Mouse (Mus musculus) regulatory T cell (primary cell): Measurements from ENCODE around the gene Cox7a1.
"Not testable (repeated sequence)": the region's sequence is repeated elsewhere in the genome, so short reads cannot be mapped to it uniquely, and the experiment has no call there.

Source experiments
- in situ Hi-C: fragments of 300-600 bp; cut with MboI, MseI; formaldehyde crosslinking; loops from one replicate; pipeline ENCODE4 v1.15.1; 2025; ENCODE audit warnings: high pct_unique_total_duplicates

Gene Cox7a1

DNA sequence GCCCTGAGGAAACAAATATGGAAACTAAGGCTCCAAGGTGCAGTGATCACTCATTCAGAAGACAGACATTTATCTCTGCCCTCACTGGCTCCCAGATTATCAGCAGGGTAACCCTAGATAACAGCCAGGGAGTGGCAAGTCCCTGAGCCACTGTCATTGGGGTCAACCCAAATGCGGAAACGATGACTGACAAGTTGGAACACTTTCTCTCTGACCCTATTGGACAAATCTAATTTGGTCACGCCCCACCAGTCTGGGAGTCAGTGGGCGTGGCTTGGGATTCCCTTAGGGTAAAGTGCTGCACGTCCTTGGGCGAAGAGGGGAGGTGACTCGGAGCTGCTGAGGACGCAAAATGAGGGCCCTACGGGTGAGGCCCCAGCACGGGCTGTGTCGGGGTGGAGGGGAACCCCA lies at the start of gene Cox7a1:
Gene Cox7a1, plus strand, starts transcription at position 266 of the 411 bp plus-strand sequence.
- in situ Hi-C loops, result no loop called here

GRCm38 (mm10) chr7:30136826-30137225 lies 47.1 kb upstream of the Cox7a1 start:
- in situ Hi-C loops, result no loop called here

DNA sequence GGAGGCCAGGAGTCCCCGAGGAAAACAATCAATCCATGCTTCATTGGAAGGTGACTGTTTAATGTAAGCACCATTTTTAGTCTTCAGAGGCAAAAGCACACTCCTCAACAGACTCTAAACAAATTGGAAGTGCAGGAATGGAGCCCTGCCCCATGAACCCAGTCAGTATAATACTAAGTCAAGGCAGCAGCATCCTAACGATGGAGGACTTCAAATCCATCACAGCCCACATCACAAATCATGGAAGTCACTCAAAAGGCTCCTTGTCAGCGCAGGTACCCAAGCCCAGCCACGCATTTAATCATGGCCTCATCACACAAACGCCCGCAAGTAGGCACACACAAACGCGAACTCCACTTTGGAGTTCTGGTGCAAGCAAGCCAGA lies 40.8 kb upstream of the Cox7a1 start:
- in situ Hi-C loops, result no loop called here

DNA sequence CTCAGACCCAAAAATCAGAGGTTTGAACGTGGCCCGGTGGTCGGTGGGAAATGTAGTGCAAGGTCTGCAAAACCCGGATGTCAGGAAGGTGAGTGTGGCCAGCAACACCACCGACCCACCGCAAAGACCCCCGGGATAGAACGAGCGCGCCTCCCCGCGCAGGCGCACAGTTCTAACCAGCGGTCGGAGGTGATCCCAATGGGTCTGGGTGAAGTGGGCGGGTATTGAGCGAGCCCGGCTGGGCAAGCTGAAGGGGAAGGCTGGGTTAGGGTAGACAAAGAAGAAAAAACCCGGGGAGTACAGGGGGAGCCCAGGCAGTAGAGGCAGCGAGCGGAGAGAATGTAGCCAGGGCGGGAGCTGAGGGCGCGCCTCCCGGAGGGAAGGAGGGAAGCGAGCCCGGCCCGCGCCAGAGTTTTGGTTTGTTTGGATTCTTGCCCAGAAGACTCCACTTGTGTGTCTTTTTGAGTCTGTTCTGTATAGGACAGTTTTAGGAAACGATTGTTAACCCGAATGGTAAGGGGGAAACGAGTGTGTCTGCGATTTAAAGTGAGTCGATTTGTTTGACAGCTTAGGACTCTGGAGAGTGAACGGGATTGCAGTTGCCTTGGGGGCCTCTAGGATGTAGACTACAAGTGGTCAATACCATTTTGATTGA lies 40.3 kb upstream of the Cox7a1 start:
- in situ Hi-C loops, result no loop called here

DNA sequence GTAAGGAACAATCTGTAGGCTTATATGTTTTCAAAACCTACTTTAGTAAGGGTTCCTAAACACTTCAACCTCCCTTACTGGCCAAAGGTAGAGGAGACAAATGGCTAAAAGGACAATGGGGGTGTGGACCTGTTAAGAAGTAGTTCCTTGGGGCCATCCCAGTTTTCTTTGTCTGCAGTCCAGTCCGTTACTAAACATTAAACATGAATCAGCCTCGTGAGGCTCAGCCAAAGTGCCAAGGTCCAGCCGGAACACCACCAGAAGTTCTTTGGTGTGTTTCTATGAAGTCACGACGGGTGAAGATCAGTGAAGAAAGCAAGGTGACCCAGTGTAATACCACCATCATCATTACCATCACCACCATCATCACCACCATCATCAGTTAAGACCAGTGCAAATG lies 36.9 kb upstream of the Cox7a1 start:
- in situ Hi-C loops, result no loop called here

DNA sequence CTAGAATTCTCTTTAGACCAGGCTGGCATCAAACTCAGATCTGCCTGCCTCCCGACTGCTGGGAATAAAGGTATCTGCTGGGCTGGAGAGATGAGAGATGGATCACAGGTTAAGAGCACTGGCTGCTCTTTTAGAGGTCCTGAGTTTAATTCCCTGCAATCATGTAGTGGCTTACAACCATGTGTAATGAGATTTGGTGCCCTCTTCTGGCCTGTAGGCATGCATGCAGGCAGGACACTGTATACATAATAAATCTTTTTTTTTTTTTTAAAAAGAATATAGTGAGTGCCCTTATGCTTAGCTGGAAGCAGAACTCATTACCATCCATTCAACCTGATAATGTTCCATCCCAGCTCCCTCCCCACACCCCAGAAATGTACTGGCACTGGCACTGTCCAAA lies 29.9 kb upstream of the Cox7a1 start:
- in situ Hi-C loops, result no loop called here

DNA sequence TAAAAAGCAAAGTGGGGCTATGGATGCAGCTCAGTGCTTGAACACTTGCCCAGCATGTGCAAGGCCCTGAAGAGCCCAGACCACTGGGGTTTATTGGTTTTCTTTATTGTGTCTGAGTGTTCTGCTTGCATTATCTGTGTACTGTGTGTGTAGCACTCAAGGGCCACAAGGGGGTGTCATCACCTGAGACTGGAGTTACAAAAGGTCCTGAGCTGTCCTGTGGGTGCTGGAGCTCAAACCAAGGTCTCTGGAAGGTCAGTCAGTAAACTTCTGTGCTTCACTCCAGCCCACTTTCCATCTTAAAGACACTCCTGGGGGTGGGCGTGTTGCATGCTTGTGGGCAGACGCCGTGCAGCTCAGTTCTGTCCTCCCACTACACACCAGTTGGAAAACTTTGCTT lies 28.4 kb upstream of the Cox7a1 start:
- in situ Hi-C loops, result no loop called here

DNA sequence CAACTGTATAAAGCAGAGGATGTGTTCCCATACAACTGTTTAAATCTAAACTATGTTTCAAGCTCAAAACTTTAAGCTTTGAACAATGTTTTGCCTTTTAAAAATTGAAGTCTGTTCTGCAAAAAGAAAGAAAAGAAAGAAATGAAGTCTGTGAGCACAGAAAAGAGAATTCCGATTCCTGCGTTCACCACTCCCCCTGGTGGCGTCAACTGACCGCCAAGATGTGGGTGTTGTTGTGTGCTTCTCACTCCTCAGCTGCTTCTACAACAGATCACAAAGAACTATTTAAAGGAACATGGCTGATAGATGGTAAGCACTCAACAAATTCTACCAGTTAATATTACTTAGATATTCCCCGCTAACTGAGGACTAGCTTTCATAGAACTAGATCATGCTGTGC lies 20.8 kb upstream of the Cox7a1 start:
- in situ Hi-C loops, result no loop called here

- in situ Hi-C loops, result no loop called here
These were observed 19.2 kb upstream of the Cox7a1 start for GRCm38 (mm10) chr7:30164745-30165144.

DNA sequence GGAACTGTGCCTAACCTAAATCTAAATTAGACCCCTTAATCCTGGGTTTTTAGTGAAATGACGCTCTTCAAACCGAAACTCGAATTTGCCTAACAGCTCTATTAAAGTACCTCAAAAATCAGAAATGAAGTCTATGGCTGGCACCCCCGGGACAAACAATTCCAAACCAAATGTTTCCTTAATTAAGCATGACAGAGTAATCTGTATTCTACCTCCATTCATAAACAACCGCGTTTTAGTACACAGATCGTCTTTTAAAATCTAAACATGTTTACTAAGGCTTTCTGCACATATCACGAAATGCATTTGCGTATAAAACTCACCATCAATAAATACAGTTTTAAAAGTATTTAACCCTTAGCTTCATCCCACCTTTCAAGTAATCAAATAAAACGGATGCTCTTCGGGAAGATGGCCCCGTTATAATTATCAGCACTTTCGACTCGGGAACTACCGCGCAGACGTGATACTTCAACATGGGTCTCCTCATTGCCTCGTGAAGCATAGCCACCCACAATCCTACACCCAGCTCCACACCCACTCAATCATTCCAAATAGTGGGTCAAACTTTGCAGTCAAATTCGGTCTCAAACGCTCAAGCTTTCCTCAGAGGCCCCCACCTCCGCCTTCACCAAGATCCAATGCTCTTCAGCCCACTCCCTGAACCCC lies 14.9 kb upstream of the Cox7a1 start:
- in situ Hi-C loops, result no loop called here

DNA sequence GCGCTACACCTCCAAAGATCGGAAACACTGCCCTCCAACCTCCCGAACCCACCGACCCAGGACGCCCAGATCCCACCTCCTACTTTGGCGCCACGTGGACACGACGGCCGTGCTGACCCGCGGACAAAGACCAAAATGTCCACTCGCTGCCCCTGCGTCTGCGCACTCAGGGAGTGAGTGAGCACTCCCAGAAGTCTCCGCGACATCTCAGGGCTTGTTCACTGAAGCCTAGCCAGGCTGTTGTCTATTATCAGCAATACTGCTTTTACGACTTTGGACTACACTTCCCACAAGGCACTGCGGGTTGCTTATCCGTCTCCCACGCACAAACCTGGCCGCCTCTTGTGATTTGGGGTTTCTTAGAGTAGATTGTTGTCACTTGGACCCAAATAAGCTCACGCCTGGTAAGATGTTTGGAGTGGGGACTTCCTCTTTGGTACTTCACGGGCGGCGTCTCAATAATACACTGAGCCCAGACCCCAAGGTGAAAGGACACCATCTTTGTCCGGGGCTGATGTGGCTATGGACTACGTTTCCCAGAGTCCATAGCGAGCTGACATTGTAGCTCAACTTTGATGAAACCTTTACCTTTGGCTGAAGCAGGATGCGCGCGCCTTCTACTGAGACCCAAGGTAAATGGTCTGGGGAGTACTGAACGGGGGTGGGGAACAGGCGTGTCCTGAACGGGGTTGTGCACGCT lies 14.2 kb upstream of the Cox7a1 start, which contains the start of gene Zfp146:
Gene Zfp146, minus strand, starts transcription at position 168 of the 700 bp plus-strand sequence.
- in situ Hi-C loops, result loop anchor here (5.0 kb wide), 1 partner anchor 43 kb away; no protein-coding TSS in a partner anchor

- in situ Hi-C loops, result loop anchor here (5.0 kb wide), 1 partner anchor 42 kb away; no protein-coding TSS in a partner anchor
These were observed 13.5 kb upstream of the Cox7a1 start for GRCm38 (mm10) chr7:30170283-30170951.

DNA sequence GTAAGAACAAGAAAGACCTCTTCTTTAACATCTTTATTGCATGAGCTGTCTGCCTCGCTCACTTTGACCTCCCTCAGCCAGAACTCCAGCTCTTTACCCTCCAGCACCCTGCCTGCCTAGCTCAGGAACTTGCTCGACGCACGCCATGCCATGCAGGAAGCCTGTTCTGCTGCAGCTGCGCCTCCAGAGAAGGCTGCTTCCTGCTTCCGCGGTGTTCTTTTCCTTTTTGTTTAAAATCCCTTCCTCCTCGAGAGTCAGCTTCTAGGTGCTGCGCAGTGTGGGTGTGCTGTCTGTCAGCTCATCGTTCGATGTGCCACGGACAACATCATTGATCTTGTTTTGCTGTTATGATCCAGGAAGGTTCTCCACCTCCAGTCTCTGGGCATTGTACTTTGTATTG lies 7.5 kb upstream of the Cox7a1 start:
- in situ Hi-C loops, result no loop called here

DNA sequence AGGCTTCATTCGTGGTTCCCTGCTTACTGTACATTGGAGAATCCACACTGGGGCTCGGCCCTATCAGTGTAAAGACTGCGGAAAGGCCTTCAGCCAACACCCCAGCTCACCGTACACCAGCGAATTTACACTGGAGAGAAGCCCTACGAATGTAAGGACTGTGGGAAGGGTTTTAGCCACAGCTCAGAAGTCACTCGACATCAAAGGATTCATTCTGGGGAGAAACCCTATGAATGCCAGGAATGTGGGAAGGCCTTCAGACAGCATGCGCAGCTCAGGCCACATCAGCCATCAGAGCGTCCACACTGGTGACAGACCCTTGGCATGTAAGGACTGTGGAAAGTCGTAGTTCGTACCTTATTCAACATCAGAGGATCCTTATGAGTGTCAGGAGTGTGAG lies 5.7 kb upstream of the Cox7a1 start:
- in situ Hi-C loops, result no loop called here

- in situ Hi-C loops, result no loop called here
These were observed 2.6 kb upstream of the Cox7a1 start for GRCm38 (mm10) chr7:30181308-30181707.

DNA sequence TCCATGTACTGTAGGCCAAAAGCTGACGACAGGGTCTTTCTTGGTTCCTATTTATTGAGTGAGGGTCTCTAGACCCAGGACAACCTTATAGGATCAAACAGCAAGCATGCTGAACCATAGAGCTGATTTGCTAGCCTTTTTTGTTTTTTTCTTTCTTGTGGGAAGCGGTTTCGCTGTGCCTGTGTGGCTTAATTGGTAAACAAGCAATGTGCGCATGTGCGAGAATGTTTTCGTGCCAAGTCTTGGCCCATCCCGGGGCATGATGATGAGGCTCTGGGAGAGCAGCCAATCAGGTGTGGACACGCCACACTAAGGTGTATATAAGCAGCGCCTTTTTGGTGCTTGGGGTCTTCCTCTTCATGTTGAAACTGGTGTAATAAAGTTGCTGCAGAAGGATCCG lies 2.0 kb upstream of the Cox7a1 start:
- in situ Hi-C loops, result not testable (repeated sequence)

- in situ Hi-C loops, result not testable (repeated sequence)
These were observed 755 bp upstream of the Cox7a1 start for GRCm38 (mm10) chr7:30183189-30183588.

- in situ Hi-C loops, result no loop called here
These were observed 851 bp downstream of the Cox7a1 start for GRCm38 (mm10) chr7:30184641-30185348.

DNA sequence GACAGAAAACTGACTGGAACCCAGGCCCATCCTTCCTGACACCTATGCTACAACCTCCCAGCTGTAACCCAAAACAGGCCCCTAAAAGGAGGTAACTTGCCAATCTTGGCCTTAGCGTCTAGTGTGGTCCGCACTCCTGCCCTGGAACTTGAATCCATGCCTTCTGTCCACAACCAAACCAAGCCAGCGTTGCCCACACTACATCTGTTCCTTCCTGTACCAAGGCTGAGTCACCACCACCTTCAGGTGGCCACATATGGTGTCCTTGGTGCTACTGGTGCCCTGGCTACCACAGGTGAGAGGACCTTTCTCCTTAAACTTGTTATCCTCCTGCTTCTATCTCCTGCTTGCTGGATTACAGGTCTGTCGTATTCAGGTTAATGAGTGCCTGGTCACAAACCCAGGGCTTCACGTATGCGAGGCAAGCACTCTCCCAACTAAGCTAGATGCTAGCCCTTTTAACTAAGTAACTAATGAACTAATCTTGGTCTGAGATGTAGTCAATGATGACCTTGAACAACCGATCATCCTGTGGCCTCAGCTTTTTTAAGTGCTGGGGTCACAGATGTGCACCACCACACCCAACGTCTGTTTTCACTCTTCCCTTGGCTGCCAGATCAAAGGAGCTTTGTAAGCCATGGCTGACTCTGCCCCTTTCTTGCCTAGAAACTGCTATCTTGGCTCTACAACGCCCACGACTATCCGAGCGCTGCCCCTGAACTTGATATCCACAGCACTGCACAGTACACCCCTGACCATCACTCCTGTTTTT lies 4.6 kb downstream of the Cox7a1 start:
- in situ Hi-C loops, result no loop called here

DNA sequence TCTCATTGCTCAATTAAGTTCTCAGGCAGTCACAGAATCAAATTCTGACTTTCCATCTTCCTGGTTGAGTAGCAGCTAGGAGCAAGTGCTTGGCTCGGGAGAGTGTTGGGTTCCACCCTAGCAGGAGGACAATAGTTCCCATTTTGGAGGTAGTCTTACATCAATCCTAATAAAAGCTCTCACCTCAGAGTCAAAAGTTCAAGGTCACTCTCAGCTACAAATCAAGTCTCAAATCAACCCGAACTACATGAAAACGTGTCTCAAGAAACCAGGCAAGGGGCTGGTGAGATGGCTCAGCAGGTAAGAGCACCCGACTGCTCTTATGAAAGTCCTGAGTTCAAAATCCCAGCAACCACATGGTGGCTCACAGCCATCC lies 5.2 kb downstream of the Cox7a1 start:
- in situ Hi-C loops, result no loop called here

DNA sequence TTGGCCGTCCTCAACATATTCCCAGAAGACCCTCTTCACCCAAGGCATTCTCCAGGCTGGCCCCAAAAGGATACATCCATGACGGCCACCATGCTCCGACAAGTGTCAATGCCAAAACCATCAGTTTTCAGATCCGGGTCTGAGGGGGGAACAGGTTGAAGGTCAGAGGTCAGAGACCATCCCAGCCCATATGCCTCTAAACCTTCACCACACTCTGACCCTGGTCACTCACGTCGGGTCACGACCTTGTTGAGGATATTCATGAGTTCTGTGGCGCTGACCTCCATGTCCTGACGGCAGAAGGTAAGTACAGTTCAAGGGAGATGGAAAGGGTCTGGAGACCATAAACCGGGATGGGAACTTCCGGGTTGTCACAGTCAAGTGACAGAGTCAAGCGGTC lies 8.1 kb downstream of the Cox7a1 start:
- in situ Hi-C loops, result no loop called here
